Mouse (Mus musculus): ENCODE data around the gene Fnbp1. TPM values are rescaled to one million over a fixed set of nuclear protein-coding genes. Genes with fewer than 3 reads are reported as not detected.
A peak's percentile ranks its signal among the peaks of the same experiment; 100 is the strongest.

Fnbp1 gene
- polyA plus RNA-seq, 1 experiment from 2014 or later, result 21.7 TPM

- no peak overlapping the region for H3K27ac ChIP-seq (replicated peaks; ENCODE audit: low read depth, low read length)
- peaks cover 19% of the 10 kb centered on the region for H3K4me1 ChIP-seq (ENCODE audit: control insufficient read depth, insufficient read depth, low read length)
- DNase-seq (ENCODE audit: low spot score), result no peak
- H3K4me3 ChIP-seq (ENCODE audit: low read depth, low read length), result no peak overlapping the region
- ATAC-seq (ENCODE audit: low read depth), result no peak
- H3K9ac ChIP-seq (ENCODE audit: low read depth, low read length), result no peak overlapping the region
- H3K4me2 ChIP-seq (ENCODE audit: low read depth, low read length), result no peak overlapping the region
- H3K27me3 ChIP-seq (replicated peaks; ENCODE audit: control insufficient read depth, insufficient read depth, low read length), result no peaks in the 10 kb centered on the region
- H3K36me3 ChIP-seq (ENCODE audit: control insufficient read depth, insufficient read depth, low read length), result no peaks in the 10 kb centered on the region
- 52% methylated on average over 13 of the region's 13 CpGs for WGBS
- H3K9me3 ChIP-seq (ENCODE audit: control insufficient read depth, low read length), result no peaks in the 10 kb centered on the region
Observed at GRCm38 (mm10) chr2:31135512-31135931, 6.3 kb downstream of the Fnbp1 start.

- no peak overlapping the region for H3K4me2 ChIP-seq (ENCODE audit: low read depth, low read length)
- no peak overlapping the region for H3K27ac ChIP-seq (replicated peaks; ENCODE audit: low read depth, low read length)
- H3K36me3 ChIP-seq (ENCODE audit: control insufficient read depth, insufficient read depth, low read length), result no peaks in the 10 kb centered on the region
- no peaks in the 10 kb centered on the region for H3K27me3 ChIP-seq (replicated peaks; ENCODE audit: control insufficient read depth, insufficient read depth, low read length)
- DNase-seq (ENCODE audit: low spot score) (no peak), ATAC-seq (ENCODE audit: low read depth) (no peak)
- H3K9ac ChIP-seq (ENCODE audit: low read depth, low read length), result no peak overlapping the region
- peaks cover 17% of the 10 kb centered on the region for H3K4me1 ChIP-seq (ENCODE audit: control insufficient read depth, insufficient read depth, low read length)
- no peak overlapping the region for H3K4me3 ChIP-seq (ENCODE audit: low read depth, low read length)
- 78% methylated on average over 3 of the region's 4 CpGs for WGBS
- no peaks in the 10 kb centered on the region for H3K9me3 ChIP-seq (ENCODE audit: control insufficient read depth, low read length)
Observed at GRCm38 (mm10) chr2:31133981-31134380, 7.8 kb downstream of the Fnbp1 start.

GRCm38 (mm10) chr2:31132682-31133081 is 9.1 kb downstream of the Fnbp1 start:
- ATAC-seq (ENCODE audit: low read depth), result 0 out of 2 replicates have a peak, but pooled peaks have one; percentile 6
- 55% methylated on average over 7 of the region's 8 CpGs for WGBS

GRCm38 (mm10) chr2:31130815-31131299 is 11.0 kb downstream of the Fnbp1 start:
- WGBS, result 67% methylated on average over 8 of the region's 8 CpGs
- H3K36me3 ChIP-seq (ENCODE audit: control insufficient read depth, insufficient read depth, low read length), result no peaks in the 10 kb centered on the region
- H3K27ac ChIP-seq (replicated peaks; ENCODE audit: low read depth, low read length), result no peak overlapping the region
- H3K9me3 ChIP-seq (ENCODE audit: control insufficient read depth, low read length), result no peaks in the 10 kb centered on the region
- ATAC-seq (ENCODE audit: low read depth) (no peak), DNase-seq (ENCODE audit: low spot score) (no peak)
- H3K27me3 ChIP-seq (replicated peaks; ENCODE audit: control insufficient read depth, insufficient read depth, low read length), result no peaks in the 10 kb centered on the region
- H3K4me3 ChIP-seq (ENCODE audit: low read depth, low read length), result no peak overlapping the region
- H3K4me1 ChIP-seq (ENCODE audit: control insufficient read depth, insufficient read depth, low read length), result peaks cover 15% of the 10 kb centered on the region
- H3K4me2 ChIP-seq (ENCODE audit: low read depth, low read length), result no peak overlapping the region
- no peak overlapping the region for H3K9ac ChIP-seq (ENCODE audit: low read depth, low read length)

More at GRCm38 (mm10) chr2:31132682-31133081, 9.1 kb downstream of the Fnbp1 start:
- Histone ChIP-seq H3K36me3 (ENCODE audit: control insufficient read depth, insufficient read depth, low read length) (no peaks in the 10 kb centered on the region), H3K27me3 (replicated peaks; ENCODE audit: control insufficient read depth, insufficient read depth, low read length) (no peaks in the 10 kb centered on the region), H3K9me3 (ENCODE audit: control insufficient read depth, low read length) (no peaks in the 10 kb centered on the region), H3K4me1 (ENCODE audit: control insufficient read depth, insufficient read depth, low read length) (peaks cover 17% of the 10 kb centered on the region), H3K4me3 (ENCODE audit: low read depth, low read length) (no peak overlapping the region), H3K4me2 (ENCODE audit: low read depth, low read length) (no peak overlapping the region), H3K27ac (replicated peaks; ENCODE audit: low read depth, low read length) (no peak overlapping the region), H3K9ac (ENCODE audit: low read depth, low read length) (no peak overlapping the region)
- DNase-seq (ENCODE audit: low spot score), result no peak

GRCm38 (mm10) chr2:31129742-31130518 is 11.9 kb downstream of the Fnbp1 start:
- no peak for DNase-seq (ENCODE audit: low spot score)
- 73% methylated on average over 14 of the region's 14 CpGs for WGBS
- Histone ChIP-seq H3K27ac (replicated peaks; ENCODE audit: low read depth, low read length) (no peak overlapping the region), H3K27me3 (replicated peaks; ENCODE audit: control insufficient read depth, insufficient read depth, low read length) (no peaks in the 10 kb centered on the region), H3K4me3 (ENCODE audit: low read depth, low read length) (no peak overlapping the region), H3K9me3 (ENCODE audit: control insufficient read depth, low read length) (no peaks in the 10 kb centered on the region), H3K4me1 (ENCODE audit: control insufficient read depth, insufficient read depth, low read length) (peaks cover 15% of the 10 kb centered on the region), H3K4me2 (ENCODE audit: low read depth, low read length) (no peak overlapping the region), H3K9ac (ENCODE audit: low read depth, low read length) (no peak overlapping the region), H3K36me3 (ENCODE audit: control insufficient read depth, insufficient read depth, low read length) (no peaks in the 10 kb centered on the region)
- ATAC-seq (ENCODE audit: low read depth), result no peak

- H3K9me3 ChIP-seq (ENCODE audit: control insufficient read depth, low read length), result no peaks in the 10 kb centered on the region
- DNase-seq (ENCODE audit: low spot score), result no peak
- WGBS, result 64% methylated on average over 4 of the region's 4 CpGs
- no peak overlapping the region for H3K4me3 ChIP-seq (ENCODE audit: low read depth, low read length)
- H3K36me3 ChIP-seq (ENCODE audit: control insufficient read depth, insufficient read depth, low read length), result no peaks in the 10 kb centered on the region
- H3K27me3 ChIP-seq (replicated peaks; ENCODE audit: control insufficient read depth, insufficient read depth, low read length), result no peaks in the 10 kb centered on the region
- ATAC-seq (ENCODE audit: low read depth), result no peak
- peaks cover 21% of the 10 kb centered on the region for H3K4me1 ChIP-seq (ENCODE audit: control insufficient read depth, insufficient read depth, low read length)
- H3K4me2 ChIP-seq (ENCODE audit: low read depth, low read length), result no peak overlapping the region
- no peak overlapping the region for H3K27ac ChIP-seq (replicated peaks; ENCODE audit: low read depth, low read length)
- H3K9ac ChIP-seq (ENCODE audit: low read depth, low read length), result no peak overlapping the region
Observed at GRCm38 (mm10) chr2:31127899-31128298, 13.9 kb downstream of the Fnbp1 start.

- Histone ChIP-seq H3K4me2 (ENCODE audit: low read depth, low read length) (no peak overlapping the region), H3K27me3 (replicated peaks; ENCODE audit: control insufficient read depth, insufficient read depth, low read length) (no peaks in the 10 kb centered on the region), H3K4me3 (ENCODE audit: low read depth, low read length) (no peak overlapping the region), H3K36me3 (ENCODE audit: control insufficient read depth, insufficient read depth, low read length) (no peaks in the 10 kb centered on the region), H3K9me3 (ENCODE audit: control insufficient read depth, low read length) (no peaks in the 10 kb centered on the region), H3K9ac (ENCODE audit: low read depth, low read length) (no peak overlapping the region), H3K27ac (replicated peaks; ENCODE audit: low read depth, low read length) (no peak overlapping the region), H3K4me1 (ENCODE audit: control insufficient read depth, insufficient read depth, low read length) (peaks cover 21% of the 10 kb centered on the region)
- WGBS, result 71% methylated on average over 6 of the region's 7 CpGs
- no peak for ATAC-seq (ENCODE audit: low read depth)
- no peak for DNase-seq (ENCODE audit: low spot score)
Observed at GRCm38 (mm10) chr2:31127219-31127618, 14.6 kb downstream of the Fnbp1 start.

- H3K4me1 ChIP-seq (ENCODE audit: control insufficient read depth, insufficient read depth, low read length), result peaks cover 21% of the 10 kb centered on the region
- H3K4me3 ChIP-seq (ENCODE audit: low read depth, low read length), result no peak overlapping the region
- ATAC-seq (ENCODE audit: low read depth) (no peak), DNase-seq (ENCODE audit: low spot score) (no peak)
- H3K9me3 ChIP-seq (ENCODE audit: control insufficient read depth, low read length), result no peaks in the 10 kb centered on the region
- no peak overlapping the region for H3K9ac ChIP-seq (ENCODE audit: low read depth, low read length)
- no peaks in the 10 kb centered on the region for H3K36me3 ChIP-seq (ENCODE audit: control insufficient read depth, insufficient read depth, low read length)
- WGBS, result 87% methylated on average over 9 of the region's 9 CpGs
- H3K27me3 ChIP-seq (replicated peaks; ENCODE audit: control insufficient read depth, insufficient read depth, low read length), result no peaks in the 10 kb centered on the region
- H3K4me2 ChIP-seq (ENCODE audit: low read depth, low read length), result no peak overlapping the region
- H3K27ac ChIP-seq (replicated peaks; ENCODE audit: low read depth, low read length), result no peak overlapping the region
Observed at GRCm38 (mm10) chr2:31126048-31126447, 15.8 kb downstream of the Fnbp1 start.

GRCm38 (mm10) chr2:31125156-31125555 is 16.7 kb downstream of the Fnbp1 start:
- 87% methylated on average over 6 of the region's 7 CpGs for WGBS
- peaks cover 19% of the 10 kb centered on the region for H3K4me1 ChIP-seq (ENCODE audit: control insufficient read depth, insufficient read depth, low read length)

More at GRCm38 (mm10) chr2:31125156-31125555, 16.7 kb downstream of the Fnbp1 start:
- ATAC-seq (ENCODE audit: low read depth) (no peak), DNase-seq (ENCODE audit: low spot score) (no peak)
- H3K27me3 ChIP-seq (replicated peaks; ENCODE audit: control insufficient read depth, insufficient read depth, low read length), result no peaks in the 10 kb centered on the region
- no peak overlapping the region for H3K9ac ChIP-seq (ENCODE audit: low read depth, low read length)
- no peak overlapping the region for H3K4me2 ChIP-seq (ENCODE audit: low read depth, low read length)
- H3K9me3 ChIP-seq (ENCODE audit: control insufficient read depth, low read length), result no peaks in the 10 kb centered on the region
- H3K27ac ChIP-seq (replicated peaks; ENCODE audit: low read depth, low read length), result no peak overlapping the region
- H3K4me3 ChIP-seq (ENCODE audit: low read depth, low read length), result no peak overlapping the region
- H3K36me3 ChIP-seq (ENCODE audit: control insufficient read depth, insufficient read depth, low read length), result no peaks in the 10 kb centered on the region

All from embryonic facial prominence, embryonic 14.5 days (tissue).